Mouse (Mus musculus) embryo, embryonic 10 days (tissue): Measurements from ENCODE around the gene Nckap5.
A peak's percentile ranks its signal among the peaks of the same experiment; 100 is the strongest.

Experiments
- DNase-seq: peaks from one replicate; pipeline ENCODE4 v3.0.0-alpha.2; 2015; ENCODE audit warnings: low spot score

Gene Nckap5

DNA sequence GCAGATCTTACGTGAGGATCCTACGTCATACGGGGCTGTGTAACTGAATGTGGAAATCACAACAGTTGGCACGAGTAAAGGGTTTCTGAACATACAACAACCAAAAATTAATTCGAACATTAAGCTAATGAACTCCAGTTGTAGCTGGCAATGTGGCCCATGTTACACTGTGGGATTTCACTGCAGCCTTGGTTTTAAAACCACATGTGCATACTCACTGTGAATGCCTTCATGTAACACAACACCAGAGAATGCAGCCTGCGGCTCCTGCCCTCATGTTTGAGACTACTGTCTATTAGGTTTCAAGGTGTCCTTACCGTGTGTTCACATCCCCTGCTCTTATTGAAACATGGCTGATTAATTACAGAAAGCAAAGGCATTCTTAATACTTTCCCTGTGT is 269.7 kb downstream of the Nckap5 start:
- peak; percentile 26 for DNase-seq

DNA sequence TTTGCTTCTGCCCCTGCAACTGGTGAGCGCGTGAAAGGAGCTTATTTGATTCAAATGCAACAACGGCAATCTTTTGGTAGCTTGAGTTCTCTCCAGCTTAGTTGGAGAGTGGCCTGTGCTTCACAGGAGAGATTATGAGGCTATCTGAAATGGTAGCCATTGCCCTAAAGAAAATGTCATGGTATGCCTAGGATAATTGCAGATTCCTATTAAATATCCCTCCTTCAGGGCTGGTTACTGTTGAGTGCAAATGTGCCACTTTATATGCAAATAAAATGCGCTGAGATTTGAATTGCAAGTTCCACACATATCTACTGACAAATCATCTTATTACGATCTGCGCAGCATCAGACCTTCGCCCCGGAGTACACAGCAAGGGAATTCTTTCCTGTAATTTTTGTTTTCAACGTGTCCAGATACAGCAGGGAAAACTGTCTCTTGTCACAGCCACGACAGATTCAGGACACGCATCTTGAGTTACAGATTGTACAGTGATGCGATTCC is 272.8 kb downstream of the Nckap5 start:
- DNase-seq: no peak

DNA sequence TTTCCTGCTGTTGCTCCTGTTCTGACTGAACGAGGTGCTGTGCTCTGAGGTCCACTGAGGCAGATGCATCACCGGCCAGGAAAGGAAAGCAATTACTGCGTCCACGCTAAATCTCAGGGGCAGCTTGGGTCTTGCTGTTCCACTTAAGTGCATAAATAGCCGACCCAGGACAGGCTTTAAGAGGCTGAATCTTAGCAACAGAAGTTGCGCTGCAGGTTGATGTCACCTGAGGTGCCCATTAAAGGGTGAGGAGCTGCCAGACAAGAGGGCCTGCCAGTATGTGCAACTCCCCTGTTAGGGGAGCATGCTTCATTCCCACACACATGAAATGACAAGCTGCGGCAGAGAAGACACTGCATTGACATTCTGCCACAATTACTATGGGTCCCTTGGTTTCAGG is 282.6 kb downstream of the Nckap5 start:
- DNase-seq: no peak

DNA sequence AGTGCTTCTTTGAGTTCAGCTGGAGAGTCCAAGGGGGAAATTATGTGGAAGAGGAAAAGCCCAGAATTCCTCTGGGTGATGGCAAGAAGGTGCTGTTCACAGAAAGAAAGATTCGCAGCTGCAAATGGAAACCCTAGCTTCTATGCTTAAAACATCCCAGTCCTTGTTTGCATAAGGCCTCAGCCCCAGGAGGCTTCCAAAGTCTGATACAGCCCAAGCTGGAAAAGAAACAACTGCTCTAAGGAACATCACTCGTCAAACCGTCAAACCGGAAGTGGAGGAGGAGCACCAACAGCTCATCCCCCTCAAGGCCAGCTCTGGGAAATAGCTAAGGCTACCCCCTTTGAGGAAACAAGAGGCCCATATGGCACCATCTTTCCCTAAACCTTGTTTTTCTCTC is 286.1 kb downstream of the Nckap5 start:
- DNase-seq: no peak

DNA sequence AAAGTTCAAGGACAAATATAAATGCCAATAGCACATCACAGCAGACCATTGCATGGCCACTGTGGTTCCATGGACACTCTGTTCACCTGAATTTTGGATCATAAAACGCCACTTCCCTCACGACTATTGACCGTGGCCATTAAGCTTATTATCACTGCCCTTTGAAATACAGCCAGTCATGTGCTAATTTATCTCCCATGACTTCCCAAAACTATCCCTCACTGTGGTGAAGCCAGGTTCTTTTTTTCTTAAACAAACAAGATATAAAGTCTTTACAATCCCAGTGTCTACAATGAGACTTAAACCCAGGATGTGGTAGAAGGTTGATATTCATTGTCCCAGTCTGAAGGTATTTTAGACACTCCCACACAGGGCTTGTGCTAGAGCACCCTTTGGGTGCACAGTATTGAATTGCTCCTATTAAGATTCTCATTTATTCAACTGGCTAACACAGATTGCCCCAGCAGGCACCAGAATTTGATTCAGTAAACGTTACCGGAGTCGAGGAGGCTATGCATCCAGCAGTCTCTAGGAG is 293.3 kb downstream of the Nckap5 start:
- DNase-seq: no peak

DNA sequence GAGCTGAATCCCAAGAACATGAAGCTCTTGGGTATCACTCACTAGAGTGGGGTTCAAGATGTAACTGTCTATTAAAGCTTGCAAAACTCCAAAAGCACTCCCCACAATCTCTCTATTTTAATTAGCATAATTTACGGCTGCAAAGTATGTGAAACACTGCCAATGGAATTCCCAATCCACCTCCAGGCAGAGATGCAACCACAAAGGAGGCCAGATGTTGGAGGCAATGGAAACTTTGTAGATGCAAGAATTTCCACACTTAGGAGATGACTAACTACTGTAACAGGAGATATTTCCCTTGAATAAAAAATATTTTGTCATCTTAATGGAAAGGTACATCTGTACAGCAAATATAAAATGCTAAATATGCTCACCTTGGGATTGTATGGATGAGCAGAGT is 295.1 kb downstream of the Nckap5 start:
- DNase-seq: no peak

DNA sequence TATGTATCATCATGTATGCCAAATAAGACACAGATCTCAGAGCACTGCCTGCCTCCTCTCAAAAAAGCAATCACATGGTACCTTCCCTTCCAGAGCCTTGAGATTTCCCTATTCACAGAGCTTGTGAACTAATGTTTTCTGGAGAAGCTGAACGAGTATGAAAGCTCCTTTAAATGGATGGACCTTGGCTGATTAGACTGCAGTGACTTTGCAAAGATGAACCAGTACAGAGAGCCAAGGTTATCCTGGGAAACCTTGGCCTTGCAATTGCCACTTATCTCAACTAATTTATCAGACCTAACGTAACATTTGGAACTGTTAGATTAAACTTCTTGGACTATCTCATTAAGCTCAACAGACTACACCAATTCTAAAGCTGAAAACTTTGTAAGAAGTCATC is 296.6 kb downstream of the Nckap5 start:
- no peak for DNase-seq

DNA sequence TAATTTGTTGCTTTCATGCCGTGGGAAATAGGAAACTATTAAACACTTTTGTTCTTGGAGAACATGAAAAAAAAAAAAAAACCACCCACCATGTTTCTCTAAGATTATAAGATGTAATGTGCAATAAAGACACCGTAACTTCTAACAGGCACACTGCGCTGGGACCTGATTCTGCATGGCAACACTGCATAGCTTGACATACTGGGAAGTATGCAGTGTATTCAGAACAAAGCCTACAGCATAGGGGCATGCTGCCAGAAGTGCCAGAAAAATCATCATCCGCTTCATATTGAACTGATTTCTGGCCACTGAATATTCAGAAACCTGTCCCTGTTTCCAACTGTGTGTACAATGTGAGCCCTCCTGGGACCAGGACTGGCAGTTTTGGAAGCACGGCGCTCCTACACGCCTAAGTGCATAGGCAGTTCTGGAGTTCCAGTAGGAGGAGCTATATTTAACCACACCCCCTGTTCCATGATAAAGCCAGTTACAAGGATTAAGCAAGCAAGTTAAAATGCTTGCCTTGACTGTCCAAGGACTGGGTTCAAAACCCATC is 302.5 kb downstream of the Nckap5 start:
- no peak for DNase-seq

DNA sequence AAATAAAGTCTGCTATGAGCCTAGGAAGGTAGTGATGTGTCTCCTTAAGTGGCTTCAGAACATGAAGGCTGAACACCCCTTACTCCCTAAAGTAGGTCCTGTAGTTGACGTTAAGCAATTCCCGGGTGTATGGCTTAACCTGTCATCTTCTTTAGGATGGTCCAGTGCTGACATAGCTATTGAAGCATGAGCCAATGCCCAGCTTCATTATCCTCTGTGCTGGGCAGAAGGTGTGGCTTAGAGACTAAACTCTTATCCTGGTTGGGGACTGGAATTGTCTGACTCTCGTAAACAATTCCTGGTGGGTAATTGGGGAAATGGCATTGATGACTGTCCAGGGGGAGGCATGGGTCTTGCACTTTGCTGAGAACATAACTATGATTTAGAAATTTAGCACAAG is 312.5 kb downstream of the Nckap5 start:
- DNase-seq: no peak

DNA sequence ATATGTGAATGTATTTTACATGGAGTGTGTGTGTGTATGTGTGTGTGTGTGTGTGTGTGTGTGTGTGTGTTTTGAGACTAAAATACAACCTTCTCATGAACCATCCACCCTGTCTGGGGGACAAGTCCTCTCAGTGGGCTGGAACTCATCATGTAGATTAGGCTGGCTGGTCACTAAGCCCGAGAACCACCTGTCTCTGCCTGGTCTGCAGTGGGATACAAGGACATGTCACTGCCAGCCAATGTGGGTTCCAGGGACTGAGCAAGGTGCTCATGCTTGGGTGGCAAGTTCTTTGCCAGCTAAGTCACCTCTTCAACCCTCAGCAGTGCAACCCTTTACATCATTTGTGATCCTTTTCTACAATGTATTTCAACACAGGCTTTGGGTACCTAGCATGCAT is 313.2 kb downstream of the Nckap5 start:
- DNase-seq: no peak

DNA sequence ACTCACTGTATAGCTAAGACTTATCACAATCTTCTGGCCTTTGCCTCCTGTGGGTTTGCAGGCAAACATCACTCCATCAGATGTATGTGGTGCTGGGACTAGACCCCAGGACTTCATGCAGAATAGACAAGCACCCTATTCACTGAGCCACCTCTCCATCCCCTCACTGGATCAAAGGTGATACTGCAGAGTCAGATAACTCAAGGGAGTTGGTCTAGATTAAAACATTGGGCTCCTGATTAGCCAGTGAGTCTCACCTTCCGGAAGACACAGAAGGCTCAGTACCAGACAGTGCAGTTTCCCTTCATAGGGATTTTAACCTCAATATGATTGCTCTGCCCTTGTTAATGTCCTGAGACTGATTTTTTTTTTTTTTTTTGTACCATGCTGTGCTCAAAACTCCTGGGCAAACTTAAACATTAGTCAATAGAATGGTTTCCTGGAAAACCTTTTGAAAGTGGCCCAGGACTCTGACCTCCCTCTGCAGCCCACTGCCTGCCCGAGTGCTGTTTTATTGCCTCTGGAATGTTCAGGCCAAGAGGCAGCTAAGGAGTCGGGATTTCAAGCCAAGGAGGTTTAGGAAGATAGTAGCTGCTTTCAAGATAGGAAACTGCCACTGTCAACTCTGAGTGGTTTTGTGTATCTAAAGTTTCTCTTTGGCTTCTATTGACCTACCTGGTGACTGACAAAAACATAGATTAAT is 315.4 kb downstream of the Nckap5 start:
- DNase-seq: no peak

DNA sequence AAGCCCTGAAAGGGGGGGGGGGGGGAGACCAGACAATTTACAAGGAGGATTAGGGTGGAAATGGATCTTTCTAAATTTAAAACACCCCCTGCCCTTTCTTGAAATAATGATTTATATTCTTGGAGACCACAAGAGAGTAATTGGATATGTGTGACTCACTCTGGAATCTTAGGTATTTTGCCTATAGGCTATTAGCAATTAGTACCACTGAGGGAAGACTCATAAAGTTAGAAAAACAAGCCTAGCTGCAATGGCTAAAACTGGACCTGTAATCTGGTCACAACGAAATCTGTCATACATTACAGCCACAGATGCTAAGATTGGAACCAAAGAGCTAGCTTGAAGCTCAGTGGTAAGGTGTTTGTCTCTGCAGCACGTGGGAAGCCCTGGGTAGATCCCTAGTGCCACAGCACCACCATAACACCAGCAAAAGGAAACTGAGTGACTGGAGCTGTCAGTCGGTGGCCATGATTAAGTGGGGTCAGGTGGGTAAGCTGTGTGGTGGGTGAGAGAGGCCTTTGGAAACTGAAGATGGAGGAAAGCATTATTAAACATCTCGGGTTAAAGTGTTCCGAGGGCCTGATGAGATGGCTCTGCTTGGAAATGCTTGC is 318.7 kb downstream of the Nckap5 start:
- peak; percentile 36 for DNase-seq

DNA sequence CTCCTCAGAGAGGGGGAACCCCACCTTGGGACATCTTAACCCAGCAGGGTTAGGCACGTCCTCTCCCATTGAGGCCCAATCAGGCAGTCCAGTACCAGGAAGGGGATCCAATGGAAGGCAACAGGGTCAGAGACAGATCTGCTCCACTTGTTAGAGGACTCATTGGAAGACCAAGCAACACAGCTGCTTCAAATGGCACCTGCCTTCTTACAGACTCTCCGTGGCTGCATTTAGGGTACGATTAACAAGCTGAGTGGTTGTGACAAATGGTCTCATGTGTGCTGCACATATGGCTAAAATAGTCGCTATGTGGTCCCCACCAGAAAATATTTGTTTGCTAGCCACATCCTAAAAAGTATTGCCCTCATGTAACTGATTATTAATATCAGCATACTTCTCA is 325.9 kb downstream of the Nckap5 start:
- no peak for DNase-seq

DNA sequence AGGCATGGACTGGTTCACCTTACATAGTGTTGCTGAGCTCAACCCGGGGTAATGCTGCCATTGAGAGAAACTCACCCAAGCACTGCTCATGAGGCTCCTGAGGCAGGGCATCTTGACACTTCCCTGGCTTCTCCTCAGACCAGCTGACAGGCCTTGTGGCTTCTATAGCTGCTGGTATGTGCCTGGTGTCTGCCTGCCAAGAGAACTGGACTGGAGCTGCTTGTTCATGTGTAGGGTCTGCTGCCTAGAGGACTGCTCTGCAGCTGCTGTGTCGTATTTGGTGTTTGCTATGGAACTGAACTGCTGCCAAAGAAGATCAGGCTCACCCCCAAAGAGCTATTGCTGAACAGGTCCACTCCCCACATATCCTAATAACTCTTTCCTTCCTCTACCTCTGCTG is 327.9 kb downstream of the Nckap5 start:
- DNase-seq: no peak

DNA sequence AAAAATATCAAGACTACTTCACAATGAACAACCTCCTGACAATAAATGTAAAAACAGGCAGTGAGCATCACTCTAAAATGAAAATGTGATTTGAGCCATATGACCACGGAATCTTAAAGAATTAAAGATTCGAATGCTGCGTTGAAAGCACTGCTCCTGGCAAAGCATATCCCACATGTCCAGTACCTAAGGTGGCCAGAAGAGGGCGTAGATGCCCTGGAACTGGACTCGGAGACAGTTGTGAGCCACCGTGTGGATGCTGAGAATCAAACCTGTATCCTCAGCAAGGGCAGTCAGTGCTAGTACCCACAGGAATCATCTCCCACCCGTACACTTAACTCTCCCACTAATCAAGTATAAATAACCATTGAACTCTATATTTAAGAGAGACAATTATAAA is 333.9 kb downstream of the Nckap5 start:
- DNase-seq: no peak

DNA sequence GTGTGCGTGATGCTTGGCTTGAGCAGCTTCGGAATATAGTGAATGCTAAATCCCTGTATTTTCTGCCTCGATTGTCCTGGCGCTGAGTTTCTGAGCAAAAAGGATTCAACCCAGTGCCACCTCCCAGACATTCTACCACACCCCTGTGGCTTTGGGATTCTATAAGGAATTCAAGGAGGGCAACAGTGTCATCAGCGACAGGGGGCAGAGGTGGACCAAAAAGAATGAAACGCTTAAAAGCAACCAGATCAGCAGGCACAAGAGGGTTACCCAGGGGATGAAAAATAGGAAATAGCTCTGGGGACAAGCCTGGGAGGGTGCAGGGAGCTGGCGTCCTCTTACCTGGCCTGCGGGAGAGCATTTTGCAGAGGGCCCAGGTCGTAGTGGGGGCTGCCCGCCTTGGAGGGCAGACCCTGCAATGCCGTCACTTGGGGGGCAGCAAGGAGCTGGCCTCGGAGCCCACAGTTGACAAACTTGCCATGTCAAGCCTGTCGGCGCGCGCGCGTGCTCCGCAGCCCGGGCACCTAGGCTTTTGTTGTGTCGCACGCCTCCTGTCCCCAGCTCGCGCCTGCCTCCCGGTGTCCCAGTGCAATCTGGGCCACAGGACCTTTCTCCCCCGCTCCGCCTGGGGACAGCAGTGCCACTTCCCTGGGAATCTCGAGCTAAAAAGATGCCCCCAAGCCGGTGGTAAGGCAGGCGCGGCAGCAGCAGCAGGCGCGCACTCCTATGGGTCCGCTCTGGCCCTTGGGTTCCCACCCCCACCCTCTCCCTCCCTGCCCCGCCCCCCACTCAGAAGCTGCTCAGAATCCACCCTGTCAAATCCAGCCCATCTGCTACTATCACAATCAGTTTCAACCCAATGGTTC is 338.2 kb downstream of the Nckap5 start:
- DNase-seq: peak; percentile 64

DNA sequence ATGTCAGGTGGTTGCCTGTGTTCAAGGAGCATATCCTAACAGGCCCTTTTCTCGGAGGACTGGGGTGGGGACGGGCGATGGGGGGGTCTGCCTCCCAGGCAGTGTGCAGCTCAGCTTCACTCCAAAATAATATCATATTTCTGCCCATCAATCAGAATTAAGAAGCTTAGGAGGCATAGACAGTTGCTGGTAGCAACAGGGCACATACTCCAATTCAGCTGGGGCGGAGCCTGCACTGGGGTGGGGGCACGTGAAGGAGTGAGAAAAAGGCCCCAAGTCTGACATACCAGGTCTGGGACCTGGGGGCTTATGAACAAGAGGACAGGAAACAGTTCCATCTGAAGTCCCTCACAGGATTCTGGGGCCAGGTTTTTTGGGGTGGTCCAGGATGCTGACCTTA is 339.2 kb downstream of the Nckap5 start:
- no peak for DNase-seq

DNA sequence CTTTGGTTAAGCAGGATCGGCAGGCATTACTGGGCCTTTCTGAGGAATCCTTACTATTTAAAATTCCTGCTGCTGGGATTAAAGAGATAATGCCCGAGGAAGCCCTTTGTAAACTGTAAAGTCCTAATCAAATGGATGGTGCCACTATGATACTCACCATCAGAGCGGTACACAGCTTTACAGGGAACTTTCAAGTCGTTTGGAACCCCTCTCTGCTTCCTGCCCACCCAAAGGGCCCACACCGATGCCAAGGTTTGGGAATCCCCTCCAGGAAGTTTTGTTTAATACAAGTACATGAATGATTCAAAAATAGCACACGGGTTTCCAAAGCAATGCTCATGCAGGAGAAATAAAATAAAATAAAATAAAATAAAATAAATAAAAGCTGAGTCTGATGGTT is 340.3 kb downstream of the Nckap5 start:
- no peak for DNase-seq

DNA sequence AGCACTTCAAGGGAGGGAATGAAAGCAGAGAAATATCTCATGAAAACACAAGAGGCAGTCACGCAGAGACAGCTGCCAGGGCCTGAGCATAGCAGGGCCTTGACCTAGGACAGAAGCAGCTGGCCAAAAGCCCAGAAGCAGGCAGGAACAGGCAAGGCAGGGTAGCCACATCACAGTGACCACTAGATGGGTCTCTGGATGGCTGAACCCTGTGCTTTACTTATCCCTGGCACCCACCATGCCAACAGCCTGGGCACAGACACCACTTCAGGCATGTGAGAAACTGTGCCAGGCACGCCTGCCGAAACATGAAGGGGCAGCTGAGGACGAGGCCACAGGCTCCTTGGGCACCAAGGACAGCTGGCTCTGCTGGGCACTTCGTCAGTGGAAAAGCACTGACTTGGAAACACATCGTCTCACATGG is 345.9 kb downstream of the Nckap5 start:
- DNase-seq: no peak

DNA sequence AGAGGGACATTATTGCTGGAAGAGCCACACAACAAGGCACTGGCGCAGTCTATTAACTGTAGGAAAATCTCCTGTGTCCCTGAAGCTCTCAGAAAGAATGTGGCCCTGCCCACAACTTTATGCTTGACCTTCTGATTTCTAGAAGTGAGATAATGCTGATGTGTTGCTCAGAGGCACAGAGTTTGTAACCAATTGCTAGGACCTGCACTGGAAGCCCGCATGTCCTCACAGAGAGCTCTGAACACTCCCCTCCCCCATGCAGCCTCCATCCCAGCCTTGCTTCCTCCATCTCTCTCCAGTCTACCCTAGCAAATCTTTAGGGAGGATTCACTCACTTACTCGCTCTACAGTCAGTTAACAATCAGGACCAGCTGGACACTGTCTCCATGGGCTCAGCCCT is 346.9 kb downstream of the Nckap5 start:
- no peak for DNase-seq

DNA sequence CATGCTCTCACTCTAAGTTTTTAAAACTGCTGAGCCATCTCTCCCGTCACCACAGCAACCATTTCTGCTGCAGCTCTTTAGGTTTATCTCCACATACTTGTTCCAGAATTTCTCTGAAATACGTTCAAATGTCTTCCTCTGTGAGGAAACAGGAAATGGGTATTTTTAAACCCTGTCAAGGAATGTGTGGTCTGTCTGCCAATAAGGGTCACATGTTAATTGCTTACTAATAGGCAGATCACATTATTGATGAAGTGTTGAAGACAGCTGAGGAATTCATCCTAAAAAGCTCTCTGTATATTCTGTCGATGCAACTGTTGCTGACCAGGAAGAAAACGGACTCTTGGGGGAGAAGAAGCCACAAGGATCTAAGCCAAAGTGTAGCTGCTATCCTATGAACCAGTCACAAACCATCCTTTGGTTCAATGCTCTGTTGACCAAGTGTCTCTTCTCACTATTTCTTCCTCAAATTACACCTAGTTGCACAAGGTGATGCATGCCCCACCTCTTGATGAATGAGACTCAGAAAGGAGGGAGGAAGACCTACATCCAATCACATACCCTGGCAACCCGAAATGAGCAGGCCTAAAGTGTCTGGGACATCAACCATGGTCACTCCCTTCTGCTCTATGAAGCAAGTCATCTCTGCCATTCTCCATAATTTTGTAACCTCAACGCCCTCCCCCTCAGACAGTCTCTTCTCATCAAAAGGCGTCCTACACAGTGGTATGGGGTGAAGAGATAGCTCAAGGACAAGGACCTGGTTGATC is 349.0 kb downstream of the Nckap5 start:
- no peak for DNase-seq

DNA sequence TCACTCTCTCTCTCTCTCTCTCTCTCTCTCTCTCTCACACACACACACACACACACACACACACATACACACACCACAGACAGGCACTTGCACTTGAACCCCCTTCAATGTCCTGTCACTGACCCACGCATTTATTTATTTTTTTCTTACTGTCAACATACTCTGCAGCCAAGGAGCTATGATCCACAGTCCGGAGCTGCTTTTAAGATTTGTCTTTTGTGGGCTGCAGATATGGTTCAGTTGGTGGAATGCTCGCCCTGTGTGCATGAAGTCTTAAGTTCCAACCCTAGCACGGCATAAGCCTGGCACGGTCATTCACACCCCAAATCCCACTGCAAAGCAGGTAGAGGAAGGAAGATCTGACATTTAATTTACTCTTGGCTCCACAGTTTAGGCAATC is 357.6 kb downstream of the Nckap5 start:
- no peak for DNase-seq
